Mouse (Mus musculus) CD4-positive, CD25-positive, alpha-beta regulatory T cell, adult 4 months (primary cell): ENCODE data around the gene Agpat2. TPM values are rescaled to one million over a fixed set of nuclear protein-coding genes. Genes with fewer than 3 reads are reported as not detected.

Experiments
- ATAC-seq: one replicate; pipeline ENCODE4 v1.8.0; 2017
- polyA plus RNA-seq, 2 experiments: library from polyadenylated mRNA; unstranded; fragments of 100-300 nt; shearing (Covaris generic); gene quantifications; one replicate each; pipeline ENCODE4 v1.2.1; 2017

The Agpat2 gene
- polyA plus RNA-seq, 2 experiments from 2014 or later: 5.8 to 7.7 TPM

GRCm38 (mm10) chr2:26625419-26625818, 21.2 kb upstream of the Agpat2 start:
- no peak for ATAC-seq

GRCm38 (mm10) chr2:26622984-26623383, 18.8 kb upstream of the Agpat2 start:
- peak; percentile 66 for ATAC-seq

DNA sequence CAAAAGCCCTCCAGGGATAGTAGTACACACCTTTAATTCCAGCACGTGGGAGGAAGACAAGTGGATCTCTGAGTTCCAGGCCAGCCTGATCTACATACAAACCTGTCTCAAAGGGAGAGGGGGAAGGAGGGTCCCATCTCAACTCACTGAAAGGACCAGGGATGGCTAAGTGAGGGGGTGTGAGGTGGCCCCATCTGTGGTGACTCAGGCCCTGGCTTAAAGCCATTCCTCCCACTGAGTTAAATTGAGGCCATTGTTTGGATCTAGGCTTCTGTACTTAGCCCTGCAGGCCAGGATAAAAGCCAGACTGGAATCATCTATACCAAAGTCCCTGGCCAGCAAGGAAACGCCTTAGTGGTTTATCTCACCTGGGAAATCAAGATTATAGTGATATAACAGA, 17.0 kb upstream of the Agpat2 start:
- no peak for ATAC-seq

- no peak for ATAC-seq
Observed at GRCm38 (mm10) chr2:26617928-26618327, 13.7 kb upstream of the Agpat2 start.

- no peak for ATAC-seq
Observed at GRCm38 (mm10) chr2:26617331-26617730, 13.1 kb upstream of the Agpat2 start.

DNA sequence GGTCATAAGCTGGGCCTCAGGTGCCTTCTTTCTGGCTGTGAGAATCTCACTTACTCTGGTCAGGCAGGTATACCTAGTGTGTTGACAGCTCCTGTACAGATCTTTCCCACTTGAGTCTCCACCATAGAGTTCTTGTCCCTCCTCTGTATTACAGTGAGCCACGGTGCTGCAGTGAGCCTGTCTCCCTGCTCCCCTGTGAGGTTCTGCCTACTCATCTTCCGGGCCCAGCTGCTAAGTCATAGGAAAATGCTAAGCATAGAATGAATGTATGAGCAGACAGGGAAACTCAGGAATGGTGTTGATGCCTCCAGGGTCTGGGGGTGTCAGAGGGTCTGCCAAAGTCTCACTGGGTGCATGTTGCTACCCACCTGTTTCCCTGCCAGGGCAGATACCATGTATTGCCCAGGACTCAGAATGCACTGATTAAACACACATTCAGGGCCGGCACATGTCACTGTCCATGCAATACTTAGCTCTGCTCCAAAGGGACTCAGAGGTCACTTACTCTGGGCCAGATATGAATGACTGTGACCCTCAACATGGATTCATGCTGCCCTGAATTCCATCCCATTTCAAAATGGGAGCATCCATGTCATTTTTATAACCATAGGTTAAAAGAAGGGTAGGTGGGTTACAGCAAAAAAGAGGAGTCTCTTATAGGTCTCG, 11.4 kb upstream of the Agpat2 start:
- no peak for ATAC-seq

GRCm38 (mm10) chr2:26614903-26615302, 10.7 kb upstream of the Agpat2 start:
- ATAC-seq: no peak

- no peak for ATAC-seq
Observed at GRCm38 (mm10) chr2:26611896-26612295, 7.7 kb upstream of the Agpat2 start.

DNA sequence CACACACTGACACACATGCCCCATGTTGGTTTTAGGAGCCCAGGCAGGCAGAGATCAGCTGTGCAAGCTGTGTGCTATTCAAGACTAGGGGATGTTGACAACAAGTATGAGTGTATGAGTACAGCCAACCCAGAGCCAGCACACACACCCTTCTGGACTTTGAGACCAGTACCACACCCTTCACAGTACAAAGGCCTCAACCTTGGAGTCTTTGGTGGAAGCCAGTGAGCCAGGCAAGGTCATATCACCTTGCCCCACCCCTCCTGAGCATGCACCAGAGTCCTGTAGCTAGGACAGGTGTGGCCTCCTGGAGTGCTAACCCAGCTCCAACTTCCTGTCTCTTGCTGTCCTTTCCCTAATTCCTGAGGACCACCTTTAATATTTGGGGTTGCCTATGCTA, 6.8 kb upstream of the Agpat2 start:
- no peak for ATAC-seq

GRCm38 (mm10) chr2:26610526-26610925, 6.3 kb upstream of the Agpat2 start:
- ATAC-seq: no peak

DNA sequence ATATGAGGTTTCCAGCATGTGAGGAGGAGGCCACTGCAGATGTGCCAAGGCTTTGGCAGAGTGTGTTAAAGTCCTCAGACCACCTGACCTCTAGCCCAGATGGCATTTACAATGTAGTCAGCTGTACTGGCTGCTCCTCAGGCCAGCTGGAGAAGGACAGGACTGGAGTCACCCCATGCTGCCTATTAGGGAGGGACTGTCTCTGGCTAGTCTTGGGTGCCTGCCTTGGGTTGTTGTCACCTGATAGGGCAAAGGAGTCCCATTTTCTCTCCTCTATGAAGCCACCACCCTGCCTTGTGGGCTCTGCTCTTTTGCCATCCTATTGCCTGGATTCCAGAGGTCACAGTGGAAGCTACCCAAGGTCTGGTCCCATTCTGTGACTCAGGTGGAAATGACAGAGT, 5.0 kb upstream of the Agpat2 start:
- ATAC-seq: no peak

- no peak for ATAC-seq
Observed at GRCm38 (mm10) chr2:26608781-26609180, 4.6 kb upstream of the Agpat2 start.

DNA sequence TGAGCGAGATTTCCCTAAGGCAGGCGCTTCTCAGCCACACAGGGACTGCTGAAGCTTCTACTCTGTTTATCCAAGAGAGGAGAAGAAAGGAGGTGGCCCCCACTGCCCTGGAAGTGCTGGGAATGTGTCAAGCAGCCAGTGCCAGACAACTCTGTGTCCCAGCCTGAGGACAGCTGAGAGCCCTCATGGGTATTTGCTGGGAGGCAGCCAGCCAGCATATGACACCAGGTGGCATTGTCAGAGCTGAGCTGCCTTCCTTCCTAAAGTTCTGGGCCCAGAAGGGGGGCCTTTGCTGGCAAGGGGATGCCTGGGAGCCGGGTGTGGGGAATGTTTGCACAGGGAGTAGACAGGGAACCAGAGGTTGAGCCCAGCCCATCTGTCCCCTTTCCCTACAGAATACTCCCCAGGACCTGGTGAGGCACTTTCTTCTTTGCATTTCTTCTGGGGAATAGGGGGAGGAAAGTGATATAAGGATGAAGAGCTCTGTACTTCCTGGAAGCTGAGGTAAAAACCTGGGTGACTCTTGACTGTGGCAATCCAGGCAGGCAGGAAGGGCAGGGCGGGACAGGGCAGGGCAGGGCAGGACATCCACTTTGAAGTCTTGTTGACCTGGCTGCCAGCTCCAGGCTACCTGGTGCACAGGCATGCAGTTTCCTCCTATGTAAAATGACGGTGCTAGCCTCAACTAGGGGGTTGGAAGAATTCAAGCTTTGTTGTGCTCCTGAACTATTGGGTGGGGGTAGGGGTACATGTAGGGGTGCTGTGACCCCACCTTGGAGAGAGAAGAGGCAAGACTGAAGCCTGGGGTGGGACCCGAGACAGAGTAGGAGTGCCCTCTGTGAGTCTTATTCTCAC, 3.1 kb upstream of the Agpat2 start:
- ATAC-seq: no peak

- ATAC-seq: no peak
Observed at GRCm38 (mm10) chr2:26606579-26606978, 2.4 kb upstream of the Agpat2 start.

DNA sequence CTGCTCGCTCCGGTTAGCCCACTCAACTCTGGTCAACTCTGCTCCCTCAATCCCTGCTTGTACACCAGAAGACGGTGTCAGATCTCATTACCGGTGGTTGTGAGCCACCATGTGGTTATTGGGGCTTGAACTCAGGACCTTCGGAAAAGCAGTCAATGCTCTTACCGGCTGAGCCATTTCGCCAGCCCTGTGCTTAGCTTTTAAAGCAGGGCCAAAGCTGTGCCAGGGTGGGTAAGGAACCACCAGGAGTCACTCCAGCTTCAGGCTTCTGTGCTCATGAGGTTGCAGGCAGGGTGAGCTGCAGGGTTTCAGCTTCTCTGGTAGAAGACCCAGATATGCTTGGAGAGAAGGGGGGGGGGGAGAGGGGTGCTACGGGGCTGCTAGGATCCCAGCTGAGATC, 1.1 kb upstream of the Agpat2 start:
- no peak for ATAC-seq

GRCm38 (mm10) chr2:26603159-26603558, 1.1 kb downstream of the Agpat2 start:
- ATAC-seq: no peak

- ATAC-seq: no peak
Observed at GRCm38 (mm10) chr2:26602631-26603030, 1.6 kb downstream of the Agpat2 start.

- no peak for ATAC-seq
Observed at GRCm38 (mm10) chr2:26601595-26601994, 2.6 kb downstream of the Agpat2 start.

DNA sequence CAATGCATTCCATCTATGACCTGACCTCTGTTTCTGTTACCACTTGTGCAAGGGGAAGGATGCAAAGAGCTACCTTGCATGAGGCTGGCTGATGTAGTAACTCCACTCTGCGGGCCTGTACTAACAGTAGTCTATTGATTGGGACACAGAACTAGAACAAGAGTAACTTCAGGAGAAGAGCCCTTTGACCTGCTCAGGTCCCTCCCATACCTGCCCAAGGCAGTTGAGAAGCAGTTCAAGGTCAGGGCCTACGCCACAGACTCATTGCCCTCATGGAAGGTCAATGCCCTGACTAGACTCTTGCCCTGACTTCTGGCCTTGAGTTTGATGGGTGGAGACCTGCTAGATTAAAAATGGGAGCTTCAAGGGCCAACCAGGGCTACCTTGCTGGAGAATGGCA, 3.6 kb downstream of the Agpat2 start:
- ATAC-seq: no peak

DNA sequence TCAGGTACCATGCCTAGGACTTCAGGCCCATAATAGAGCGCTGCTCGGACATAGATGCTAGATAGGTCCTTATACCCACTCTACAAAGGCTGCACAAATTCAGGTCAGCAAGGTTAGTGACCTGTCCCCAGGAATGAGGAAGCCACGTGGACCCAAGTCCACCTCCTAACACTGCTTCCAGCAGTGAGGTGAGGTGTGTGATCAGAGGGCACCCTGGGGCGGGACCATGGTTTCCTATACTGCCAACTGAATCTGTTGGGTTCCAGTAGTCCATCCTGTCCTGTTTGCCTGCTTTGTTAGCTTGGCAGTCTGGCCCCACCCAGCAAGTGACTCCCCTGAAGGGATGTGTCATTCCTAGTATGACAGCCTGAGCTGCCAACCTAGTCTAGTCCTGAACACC, 4.3 kb downstream of the Agpat2 start:
- ATAC-seq: no peak

DNA sequence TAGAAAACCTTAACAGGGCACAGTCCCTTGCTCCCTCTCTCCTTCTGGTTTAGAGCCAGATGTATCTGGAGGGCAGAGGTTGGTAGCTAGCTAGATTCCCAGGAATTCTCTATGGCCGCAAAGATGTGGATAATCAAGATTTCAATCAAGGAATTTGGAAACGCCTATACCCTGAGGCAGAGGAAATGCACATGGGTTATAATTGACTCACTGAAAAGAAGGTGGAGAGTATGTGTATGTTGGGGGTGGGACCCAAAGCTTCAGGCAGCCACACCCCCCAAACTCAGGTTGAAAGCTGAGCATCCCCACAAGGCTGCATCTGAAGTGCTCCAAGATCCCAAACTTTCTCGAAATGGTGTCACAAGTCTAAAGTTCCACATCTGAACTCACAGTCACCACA, 5.8 kb downstream of the Agpat2 start:
- no peak for ATAC-seq

GRCm38 (mm10) chr2:26597810-26598209, 6.4 kb downstream of the Agpat2 start:
- no peak for ATAC-seq

GRCm38 (mm10) chr2:26596898-26597297, 7.3 kb downstream of the Agpat2 start:
- no peak for ATAC-seq

DNA sequence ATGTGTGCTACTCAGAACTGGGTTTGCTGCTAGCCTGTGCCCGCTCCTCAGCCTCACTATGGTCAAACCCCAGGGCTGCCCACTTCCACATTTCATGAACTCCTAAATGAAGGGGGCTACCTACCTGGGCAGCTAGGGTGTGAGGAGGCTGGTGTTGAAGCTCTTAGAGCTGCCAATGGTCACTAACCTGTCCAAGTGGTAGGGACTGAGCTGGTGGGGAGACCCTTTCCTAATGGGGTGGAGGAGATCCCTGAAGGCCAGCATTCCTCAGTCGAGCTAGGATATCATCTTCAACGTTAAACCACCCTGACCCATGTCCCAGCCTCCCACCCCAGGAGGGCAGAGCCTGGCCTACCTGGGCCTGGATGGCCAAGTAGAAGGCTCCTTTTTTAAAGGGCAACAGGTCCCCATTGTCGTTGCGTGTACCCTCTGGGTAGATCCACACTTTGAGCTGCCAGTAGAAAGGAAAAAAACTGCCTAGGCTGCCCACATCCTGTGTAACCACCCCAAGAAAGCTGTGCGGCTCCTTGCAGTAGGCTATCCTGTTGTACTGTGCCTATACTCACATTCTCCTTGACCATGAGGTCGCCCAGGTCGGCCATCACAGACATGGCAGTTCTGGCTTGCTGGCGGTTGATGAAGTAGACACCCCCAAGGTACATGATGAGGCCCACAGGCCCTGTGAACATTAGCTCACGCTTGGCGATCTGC, 8.3 kb downstream of the Agpat2 start:
- no peak for ATAC-seq
